Mouse (Mus musculus): ENCODE data around the gene Ndn. TPM values are rescaled to one million over a fixed set of nuclear protein-coding genes. Genes with fewer than 3 reads are reported as not detected.

The Ndn gene
- polyA plus RNA-seq (2012; rRNA removed): 2.0 and 2.3 TPM in 2 replicates

DNA sequence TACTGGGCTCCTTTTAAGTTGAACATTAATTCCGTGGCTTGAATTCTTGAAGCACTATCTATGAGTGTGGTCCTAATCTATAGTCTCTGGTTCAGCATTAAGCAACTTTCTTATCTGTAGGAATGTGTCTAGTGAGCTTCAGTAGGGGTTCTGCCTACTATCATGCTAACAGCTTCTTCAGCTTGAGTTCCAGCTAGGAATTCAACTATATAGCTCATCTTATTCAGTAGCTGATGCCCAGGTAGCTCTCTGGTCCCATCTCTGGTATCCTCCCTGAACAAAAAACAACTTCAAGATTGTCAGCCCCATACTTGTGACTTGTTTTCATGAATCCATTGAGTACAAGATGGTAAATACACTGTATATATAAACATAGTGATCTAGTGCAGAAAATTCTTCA lies at the start of gene Ndn:
TSS of gene Ndn (plus strand) at position 301 of the 400 bp plus-strand sequence.

DNA sequence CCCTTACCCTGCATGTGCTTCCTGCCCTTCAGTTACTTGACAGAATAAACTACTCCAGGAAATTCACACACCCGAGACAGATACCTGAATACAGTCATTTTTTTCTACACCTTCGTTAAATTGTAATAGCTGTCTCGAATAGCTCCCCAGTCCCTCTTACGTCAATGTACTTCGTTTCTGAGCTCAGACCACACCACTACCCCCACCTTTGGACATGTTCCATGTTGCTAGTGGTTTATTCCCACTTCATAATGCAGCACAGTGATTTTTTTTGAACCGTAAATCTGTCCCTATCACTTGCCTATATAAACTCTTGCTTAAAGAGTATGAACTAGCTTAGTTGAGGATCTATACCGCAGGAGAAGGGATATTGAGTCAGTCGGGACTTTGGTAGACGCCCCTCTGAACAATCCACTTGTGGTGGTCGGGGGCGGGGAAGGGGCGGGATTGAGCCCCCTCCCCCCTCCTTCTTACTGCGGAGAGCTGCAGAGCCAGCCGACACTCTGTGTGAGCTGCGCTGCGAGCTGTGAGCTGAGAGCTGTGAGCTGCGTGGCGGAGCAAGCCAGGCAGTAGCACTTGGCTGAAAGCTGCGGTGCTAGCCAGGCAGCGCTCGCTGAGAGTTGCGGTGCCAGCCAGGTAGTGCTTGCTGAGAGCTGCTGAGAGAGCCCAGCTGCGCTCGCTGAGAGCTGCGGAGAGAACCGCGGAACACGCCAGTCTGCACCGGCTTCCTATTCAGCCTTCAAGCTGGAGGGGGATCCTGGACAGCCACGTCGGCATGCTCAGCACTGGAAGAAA lies 30.3 kb downstream of the Ndn start, which contains the start of gene Magel2:
TSS of gene Magel2 (plus strand) at position 501 of the 795 bp plus-strand sequence.

Other genes starting within 250 kb of the Ndn start
- gene Magel2, start 30.4 kb downstream of the Ndn start, polyA plus RNA-seq (2012; rRNA removed): 0.02 TPM in 2 replicates
- gene Mkrn3, start 73.6 kb downstream of the Ndn start, polyA plus RNA-seq (2012; rRNA removed): 0.42 TPM in 2 replicates
- 0.36 and 0.38 TPM in 2 replicates for gene Peg12, start 117.9 kb downstream of the Ndn start, polyA plus RNA-seq (2012; rRNA removed)